Mouse (Mus musculus) lung, adult 2 months (tissue): Measurements from ENCODE around the gene Adm2. TPM values are rescaled to one million over a fixed set of nuclear protein-coding genes. Genes with fewer than 3 reads are reported as not detected.

ENCODE experiments used
- DNase-seq: peaks from one replicate; pipeline ENCODE4 v3.0.0; 2022
- H3K4me1 ChIP-seq: fragments of 200-500 bp; 2 replicates; pipeline ENCODE4 v1.6.1; 2011; ENCODE audit warnings: low read length; ENCODE audit not compliant: control insufficient read depth, insufficient read depth
- H3K4me3 ChIP-seq: fragments of 200-500 bp; replicated peaks from 2 replicates; pipeline ENCODE3; 2011; ENCODE audit warnings: low read depth, mild to moderate bottlenecking, control low read depth, low read length; ENCODE audit errors: extremely low read depth
- CTCF ChIP-seq: fragments of 200-500 bp; IDR thresholded peaks from 2 replicates; pipeline ENCODE4 v1.5.1; 2011; ENCODE audit warnings: mild to moderate bottlenecking, low read length, control low read depth; ENCODE audit not compliant: insufficient read depth
- POLR2A ChIP-seq: fragments of 200-500 bp; IDR thresholded peaks from 2 replicates; pipeline ENCODE4 v1.6.1; 2011; ENCODE audit warnings: low read depth, mild to moderate bottlenecking, control low read depth, low read length, borderline replicate concordance; ENCODE audit errors: extremely low read depth
- WGBS: fragments of 180-500 bp; shearing (Covaris S2); methylation state at CpG from one replicate; pipeline ENCODE4 v1.1.7; 2018; 5-methylcytosine and 5-hydroxymethylcytosine counted together
- polyA plus RNA-seq: library from polyadenylated mRNA; depleted of rRNA; stranded (reverse); fragments of >200 nt; gene quantifications from 2 replicates; pipeline ENCODE4 v1.2.3, GENCODE M21; 2012

The Adm2 gene
- polyA plus RNA-seq, 1 experiment = 0.75 TPM

GRCm38 (mm10) chr15:89323656-89324055, 1.1 kb downstream of the Adm2 start:
- H3K4me3 ChIP-seq = no peak overlapping the region
- no peak for DNase-seq
- TF ChIP-seq CTCF (no peak), POLR2A (no peak)
- no peaks in the 10 kb centered on the region for H3K4me1 ChIP-seq
- 74% methylated on average over 4 of the region's 4 CpGs for WGBS

- DNase-seq = no peak
- 50% methylated on average over 5 of the region's 5 CpGs for WGBS
- Histone ChIP-seq H3K4me3 (no peak overlapping the region), H3K4me1 (no peaks in the 10 kb centered on the region)
- TF ChIP-seq POLR2A = no peak
- TF ChIP-seq CTCF = no peak
Observed at GRCm38 (mm10) chr15:89326441-89326840, 3.9 kb downstream of the Adm2 start.

GRCm38 (mm10) chr15:89334271-89334670, 11.8 kb downstream of the Adm2 start, which contains the start of gene Miox:
Miox (plus strand) TSS chr15:89334398.
- TF ChIP-seq POLR2A (no peak), CTCF (no peak)
- WGBS = 88% methylated on average over 7 of the region's 7 CpGs
- H3K4me1 ChIP-seq = no peaks in the 10 kb centered on the region
- no peak within 1 kb of the TSS for H3K4me3 ChIP-seq
- no peak for DNase-seq

- no peaks in the 10 kb centered on the region for H3K4me1 ChIP-seq
- H3K4me3 ChIP-seq = no peak overlapping the region
- TF ChIP-seq CTCF = no peak
- no peak for TF ChIP-seq POLR2A
- whole genome bisulfite sequencing = 76% methylated on average over 17 of the region's 17 CpGs
- no peak for DNase-seq
Observed at GRCm38 (mm10) chr15:89334774-89335537, 12.4 kb downstream of the Adm2 start.

- no peak for DNase-seq
- TF ChIP-seq CTCF (no peak), POLR2A (no peak)
- no peak overlapping the region for H3K4me3 ChIP-seq
- 79% methylated on average over 14 of the region's 14 CpGs for WGBS
- no peaks in the 10 kb centered on the region for H3K4me1 ChIP-seq
Observed at GRCm38 (mm10) chr15:89336422-89336821, 13.9 kb downstream of the Adm2 start.

GRCm38 (mm10) chr15:89339696-89340095, 17.2 kb downstream of the Adm2 start:
- H3K4me1 ChIP-seq = no peaks in the 10 kb centered on the region
- no peak overlapping the region for H3K4me3 ChIP-seq
- 79% methylated on average over 2 of the region's 2 CpGs for WGBS
- DNase-seq = no peak
- TF ChIP-seq CTCF = no peak

- no peak for DNase-seq
- Histone ChIP-seq H3K4me1 (no peaks in the 10 kb centered on the region), H3K4me3 (no peak overlapping the region)
- 62% methylated on average over 3 of the region's 3 CpGs for WGBS
- TF ChIP-seq CTCF = no peak
- no peak for TF ChIP-seq POLR2A
Observed at GRCm38 (mm10) chr15:89340136-89340535, 17.6 kb downstream of the Adm2 start.

- no peak for TF ChIP-seq CTCF
- TF ChIP-seq POLR2A = no peak
- 48% methylated on average over 1 of the region's 1 CpGs for WGBS
- no peaks in the 10 kb centered on the region for H3K4me1 ChIP-seq
- no peak overlapping the region for H3K4me3 ChIP-seq
- DNase-seq = no peak
Observed at GRCm38 (mm10) chr15:89341678-89342077, 19.2 kb downstream of the Adm2 start.

GRCm38 (mm10) chr15:89343325-89343724, 20.8 kb downstream of the Adm2 start:
- TF ChIP-seq CTCF (no peak), POLR2A (no peak)
- H3K4me1 ChIP-seq = no peaks in the 10 kb centered on the region
- WGBS = 74% methylated on average over 3 of the region's 3 CpGs
- H3K4me3 ChIP-seq = no peak overlapping the region
- DNase-seq = no peak

GRCm38 (mm10) chr15:89350447-89350846, 27.9 kb downstream of the Adm2 start:
- WGBS = 57% methylated on average over 5 of the region's 5 CpGs
- TF ChIP-seq CTCF (no peak), POLR2A (peak; percentile 17; the same call in 1 of the 2 replicates)
- Histone ChIP-seq H3K4me3 (no peak overlapping the region), H3K4me1 (peaks cover 5% of the 10 kb centered on the region; the same call in 1 of the 2 replicates)
- DNase-seq = no peak

GRCm38 (mm10) chr15:89351302-89351701, 28.8 kb downstream of the Adm2 start:
- Histone ChIP-seq H3K4me3 (no peak overlapping the region), H3K4me1 (peaks cover 5% of the 10 kb centered on the region)
- DNase-seq = no peak
- TF ChIP-seq POLR2A = no peak
- no peak for TF ChIP-seq CTCF
- WGBS = 86% methylated on average over 15 of the region's 15 CpGs
